Mouse (Mus musculus) liver, adult 2 months (tissue): Measurements from ENCODE around the gene Ppp2r5a.

Experiments
- CTCF ChIP-seq: fragments of 200-500 bp; IDR thresholded peaks from 2 replicates; pipeline ENCODE4 v1.5.1; 2011; ENCODE audit warnings: low read depth, low read length, control low read depth
- POLR2A ChIP-seq: fragments of 200-500 bp; IDR thresholded peaks from 2 replicates; pipeline ENCODE4 v1.6.1; 2011; ENCODE audit warnings: low read length, control low read depth; ENCODE audit not compliant: insufficient read depth; ENCODE audit errors: extremely low read depth

- no peak for TF ChIP-seq CTCF
- TF ChIP-seq POLR2A = no peak
Measured at GRCm38 (mm10) chr1:191326233-191326882, 76.7 kb downstream of the Ppp2r5a start.
